Mouse (Mus musculus) limb, embryonic 14.5 days (tissue): ENCODE data around the gene Ift43. TPM values are rescaled to one million over a fixed set of nuclear protein-coding genes. Genes with fewer than 3 reads are reported as not detected.

Experiments
- ATAC-seq: fragments of 200-750 bp; cut with Nextera tagmentation; 2 replicates; pipeline ENCODE4 v1.8.0; 2017; ENCODE audit warnings: low read depth, moderate number of reproducible peaks, moderate TSS enrichment; ENCODE audit not compliant: low FRiP score
- DNase-seq: peaks from one replicate; pipeline ENCODE4 v3.0.0-alpha.2; 2015; ENCODE audit warnings: low spot score
- H3K27ac ChIP-seq: fragments of 300-500 bp; sonication (generic); replicated peaks from 2 replicates; pipeline ENCODE4 v1.5.1; 2014; ENCODE audit warnings: low read depth, mild to moderate bottlenecking, low read length, moderate library complexity, mixed read lengths
- H3K27me3 ChIP-seq: fragments of 300-500 bp; sonication (generic); 2 replicates; pipeline ENCODE4 v1.6.1; 2014; ENCODE audit warnings: low read length, mixed read lengths; ENCODE audit not compliant: control insufficient read depth, insufficient read depth
- H3K36me3 ChIP-seq: fragments of 300-500 bp; sonication (generic); 2 replicates; pipeline ENCODE4 v1.6.1; 2014; ENCODE audit warnings: mild to moderate bottlenecking, low read length, moderate library complexity, mixed read lengths; ENCODE audit not compliant: control insufficient read depth, insufficient read depth
- H3K4me1 ChIP-seq: fragments of 300-500 bp; sonication (generic); 2 replicates; pipeline ENCODE4 v1.6.1; 2014; ENCODE audit warnings: antibody characterized with exemption, low read length, mixed read lengths; ENCODE audit not compliant: control insufficient read depth, insufficient read depth
- H3K4me2 ChIP-seq: fragments of 300-500 bp; sonication (generic); replicated peaks from 2 replicates; pipeline ENCODE4 v1.6.1; 2014; ENCODE audit warnings: low read depth, mild to moderate bottlenecking, low read length, moderate library complexity; ENCODE audit not compliant: severe bottlenecking
- H3K4me3 ChIP-seq: fragments of 300-500 bp; sonication (generic); replicated peaks from 2 replicates; pipeline ENCODE4 v1.5.1; 2014; ENCODE audit warnings: low read length
- H3K9ac ChIP-seq: fragments of 300-500 bp; sonication (generic); 2 replicates; pipeline ENCODE4 v1.6.1; 2014; ENCODE audit warnings: mild to moderate bottlenecking, low read depth, low read length, moderate library complexity; ENCODE audit not compliant: severe bottlenecking
- H3K9me3 ChIP-seq: fragments of 300-500 bp; sonication (generic); 2 replicates; pipeline ENCODE4 v1.6.1; 2016; ENCODE audit warnings: low read length; ENCODE audit not compliant: control insufficient read depth
- POLR2A ChIP-seq: fragments of 200-500 bp; IDR thresholded peaks from 2 replicates; pipeline ENCODE4 v1.8.0; 2012; ENCODE audit warnings: inconsistent platforms, mild to moderate bottlenecking, moderate library complexity, borderline replicate concordance; ENCODE audit not compliant: insufficient read depth, insufficient read length; ENCODE audit errors: extremely low read depth
- WGBS: fragments of 180-500 bp; shearing (Covaris S2); extraction: QIAGEN DNeasy Blood & Tissue Kit; methylation state at CpG from one replicate; pipeline ENCODE4 v1.1.7; 2014; 5-methylcytosine and 5-hydroxymethylcytosine counted together
- polyA plus RNA-seq, 2 experiments: library from polyadenylated mRNA; depleted of rRNA in 1 of 2; stranded (reverse) in 1 of 2; unstranded in 1 of 2; fragments of >200 nt; fragmentation: Nextera tagmentation in 1 of 2; extraction: Ambion mirVana in 1 of 2; gene quantifications; 2 replicates each; pipeline versions ENCODE4 v1.2.1 to v1.2.3; 2012 to 2014

The Ift43 gene
- polyA plus RNA-seq, 2 experiments: 48.7 to 75.5 TPM

DNA sequence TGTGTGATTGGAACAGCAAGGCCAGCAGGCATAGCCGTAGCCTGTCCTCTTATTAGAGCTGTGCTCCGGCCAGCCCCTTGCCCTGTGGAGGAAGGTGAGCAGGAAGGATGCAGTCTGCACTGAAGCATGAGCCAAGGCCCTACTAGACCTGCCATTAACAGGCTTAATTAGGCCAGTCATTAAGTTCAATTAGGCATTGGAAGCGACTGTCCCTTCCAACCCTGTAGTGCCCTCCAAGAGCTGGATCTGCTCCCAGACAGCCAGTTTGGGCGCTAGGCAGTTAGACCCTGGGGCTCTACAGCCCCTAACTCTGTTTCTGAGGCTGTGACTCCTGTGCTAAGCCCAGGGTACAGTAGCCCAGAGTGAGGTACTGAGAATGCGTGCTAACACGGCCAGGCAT, 41.7 kb downstream of the Ift43 start:
- no peak for TF ChIP-seq POLR2A
- Histone ChIP-seq H3K27ac (no peak overlapping the region), H3K9ac (no peak overlapping the region), H3K4me2 (no peak overlapping the region), H3K4me3 (no peak overlapping the region), H3K4me1 (no peaks in the 10 kb centered on the region), H3K27me3 (no peaks in the 10 kb centered on the region), H3K9me3 (no peaks in the 10 kb centered on the region), H3K36me3 (no peaks in the 10 kb centered on the region; the same call in 1 of the 2 replicates)
- ATAC-seq: no peak
- no peak for DNase-seq
- 78% methylated on average over 6 of the region's 6 CpGs for WGBS

DNA sequence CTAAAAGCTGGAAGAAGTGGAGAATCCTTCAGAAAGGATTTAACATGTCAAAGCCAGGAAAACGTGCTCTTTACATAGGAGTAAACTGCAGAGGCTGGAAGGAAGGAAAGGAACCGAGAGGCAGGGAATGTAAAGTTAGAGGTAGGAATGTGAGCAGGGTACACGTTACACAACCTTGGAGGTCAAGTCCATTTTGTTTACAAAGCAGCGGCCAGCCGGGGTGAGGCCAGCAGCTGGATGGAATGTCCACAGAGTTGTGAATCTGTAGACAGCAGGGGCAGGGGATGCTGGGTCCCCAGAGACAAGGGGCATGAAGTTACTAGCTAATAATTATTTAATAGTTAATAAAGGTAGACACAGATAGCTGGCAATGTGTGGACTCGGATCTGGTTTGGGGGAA, 45.8 kb downstream of the Ift43 start:
- H3K9me3 ChIP-seq: no peaks in the 10 kb centered on the region
- H3K4me2 ChIP-seq: no peak overlapping the region
- H3K36me3 ChIP-seq: no peaks in the 10 kb centered on the region
- no peak overlapping the region for H3K9ac ChIP-seq
- WGBS: 82% methylated on average over 6 of the region's 6 CpGs
- H3K27me3 ChIP-seq: no peaks in the 10 kb centered on the region
- ATAC-seq (no peak), DNase-seq (no peak)
- H3K27ac ChIP-seq: no peak overlapping the region
- no peak for TF ChIP-seq POLR2A
- H3K4me1 ChIP-seq: peaks cover 11% of the 10 kb centered on the region
- no peak overlapping the region for H3K4me3 ChIP-seq

DNA sequence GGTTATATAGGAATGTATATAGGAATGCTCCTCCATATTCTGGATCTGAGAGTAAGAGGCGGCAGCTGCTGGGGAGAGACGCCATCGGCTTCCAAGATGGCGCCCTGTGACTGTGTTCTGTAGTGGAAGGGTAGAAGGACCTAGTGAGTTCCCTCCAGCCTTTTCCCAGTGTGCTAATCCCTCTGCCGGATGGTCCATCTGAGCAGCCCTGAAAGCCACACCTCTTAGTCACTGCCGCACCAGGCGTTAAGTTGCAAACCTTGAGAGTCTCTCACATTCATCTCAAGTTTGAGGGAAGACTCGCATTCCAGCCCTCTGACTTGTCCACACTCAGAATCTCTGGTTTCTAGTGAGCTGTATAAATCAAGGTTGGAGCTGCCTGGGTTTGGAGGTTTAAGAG, 46.7 kb downstream of the Ift43 start:
- Histone ChIP-seq H3K9ac (no peak overlapping the region), H3K9me3 (no peaks in the 10 kb centered on the region), H3K4me1 (peaks cover 11% of the 10 kb centered on the region), H3K4me2 (no peak overlapping the region), H3K27ac (no peak overlapping the region), H3K36me3 (no peaks in the 10 kb centered on the region), H3K27me3 (no peaks in the 10 kb centered on the region), H3K4me3 (no peak overlapping the region)
- 84% methylated on average over 8 of the region's 8 CpGs for WGBS
- ATAC-seq: no peak
- DNase-seq: no peak
- no peak for TF ChIP-seq POLR2A

DNA sequence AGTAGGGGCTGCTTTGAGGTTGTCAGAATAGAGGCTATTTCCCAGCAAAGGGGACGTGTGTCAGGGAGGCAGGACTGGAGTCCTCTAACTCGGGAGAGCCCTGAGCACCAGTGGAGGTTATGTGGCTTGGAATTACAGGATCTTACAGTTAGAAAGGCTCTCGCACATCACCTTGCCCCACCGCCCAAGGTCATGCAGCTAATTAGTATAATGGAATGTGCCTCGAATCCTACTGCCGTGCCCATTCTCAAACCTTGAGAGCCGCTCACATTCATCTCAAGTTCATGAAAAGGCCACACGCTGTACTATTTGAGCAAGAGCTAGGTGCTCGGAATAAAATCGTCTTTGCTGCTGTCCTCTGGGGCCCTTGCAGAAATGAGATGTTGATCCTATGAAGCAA, 47.4 kb downstream of the Ift43 start:
- Histone ChIP-seq H3K9ac (no peak overlapping the region), H3K27me3 (no peaks in the 10 kb centered on the region), H3K4me2 (no peak overlapping the region), H3K36me3 (no peaks in the 10 kb centered on the region), H3K4me1 (peaks cover 11% of the 10 kb centered on the region), H3K27ac (no peak overlapping the region), H3K4me3 (no peak overlapping the region), H3K9me3 (no peaks in the 10 kb centered on the region)
- no peak for TF ChIP-seq POLR2A
- no peak for ATAC-seq
- 40% methylated on average over 10 of the region's 10 CpGs for WGBS
- no peak for DNase-seq

DNA sequence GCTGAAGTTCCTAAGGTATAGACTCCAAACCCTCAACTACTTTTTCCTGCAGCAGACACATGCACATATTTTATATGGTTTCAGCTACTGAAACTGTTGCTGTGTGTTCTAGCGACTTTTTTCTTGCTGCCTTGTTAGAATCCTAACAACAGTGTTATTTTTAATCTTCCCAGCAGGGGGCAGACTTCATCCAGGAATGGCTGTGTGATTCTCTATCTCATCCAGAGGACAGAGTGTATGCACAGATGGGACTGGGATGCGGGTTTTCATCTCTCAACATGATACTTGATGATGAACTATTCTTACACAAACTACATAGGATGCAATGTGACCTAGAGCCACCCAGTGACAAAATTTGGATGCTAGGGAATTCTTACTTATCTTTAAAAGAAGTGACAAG, 50.5 kb downstream of the Ift43 start:
- Histone ChIP-seq H3K27ac (no peak overlapping the region), H3K4me2 (no peak overlapping the region), H3K9ac (no peak overlapping the region), H3K36me3 (no peaks in the 10 kb centered on the region), H3K9me3 (no peaks in the 10 kb centered on the region), H3K27me3 (no peaks in the 10 kb centered on the region), H3K4me3 (no peak overlapping the region), H3K4me1 (peaks cover 11% of the 10 kb centered on the region)
- TF ChIP-seq POLR2A: no peak
- WGBS: 23% methylated on average over 2 of the region's 2 CpGs
- ATAC-seq (no peak), DNase-seq (peak; percentile 72)

DNA sequence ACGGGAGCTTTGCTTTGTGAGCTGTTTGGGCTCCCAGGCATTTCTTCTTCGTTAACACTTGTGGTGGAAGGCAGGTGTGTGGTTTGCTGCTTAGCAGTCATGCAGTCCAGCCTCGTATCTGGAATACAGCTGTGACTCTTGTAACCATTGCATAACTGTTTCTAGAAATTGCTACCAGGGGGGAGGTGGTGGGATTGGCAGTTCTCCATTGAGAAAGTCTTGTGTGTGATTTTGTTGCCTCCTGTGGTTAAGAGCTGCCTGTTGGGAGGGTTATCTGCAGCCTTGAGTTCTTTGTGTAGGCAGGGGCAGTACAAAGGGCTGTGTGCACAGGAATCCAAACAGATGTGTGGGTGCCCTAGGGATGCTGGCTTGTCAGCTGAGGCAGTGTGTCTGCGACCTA, 53.4 kb downstream of the Ift43 start:
- H3K4me2 ChIP-seq: no peak overlapping the region
- H3K27ac ChIP-seq: no peak overlapping the region
- 54% methylated on average over 4 of the region's 4 CpGs for WGBS
- no peak overlapping the region for H3K4me3 ChIP-seq
- no peaks in the 10 kb centered on the region for H3K27me3 ChIP-seq
- H3K9ac ChIP-seq: no peak overlapping the region
- H3K4me1 ChIP-seq: no peaks in the 10 kb centered on the region
- H3K9me3 ChIP-seq: no peaks in the 10 kb centered on the region
- TF ChIP-seq POLR2A: no peak
- ATAC-seq (no peak), DNase-seq (no peak)
- H3K36me3 ChIP-seq: peaks cover 12% of the 10 kb centered on the region; the same call in 1 of the 2 replicates
